In the genomic region with DNA sequence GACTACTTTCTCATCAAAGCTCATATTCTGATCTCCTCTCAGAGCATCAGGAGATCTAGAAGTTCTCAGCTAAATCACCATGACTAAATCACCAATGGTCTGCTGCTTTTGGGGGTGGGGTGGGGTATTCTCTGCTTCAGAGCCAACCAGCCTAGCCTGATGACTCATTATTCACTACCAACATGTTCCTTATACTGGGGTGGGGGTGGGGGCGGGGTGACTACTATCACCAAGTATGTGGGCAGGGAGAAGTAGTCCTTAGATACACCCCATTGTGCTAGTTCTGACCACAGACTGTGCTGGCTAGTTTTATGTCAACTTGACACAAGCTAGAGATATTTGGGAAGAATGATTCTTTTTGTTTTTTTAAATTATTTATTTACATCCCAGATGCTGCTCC, we compare ENCODE assay signal across 31 mouse cellular contexts.
"Had no signal": no experiment of that assay in that cellular context is flagged by ENCODE, and none has a peak within 500 bp of the region (broad histone marks: within the 10 kb centered on the region; RNA-seq: fewer than 3 reads in every experiment).

No protein-coding gene starts in this region.

- H3K4me1 ChIP-seq: limb, embryonic 15.5 days; liver, embryonic 13.5 days; liver, embryonic 15.5 days; lung, embryonic 15.5 days; megakaryocyte, embryonic 14.5 days; midbrain, embryonic 12.5 days; midbrain, embryonic 13.5 days; midbrain, embryonic 15.5 days had no signal

- H3K36me3 ChIP-seq: limb, embryonic 10.5 days; limb, embryonic 12.5 days; limb, embryonic 13.5 days; limb, embryonic 15.5 days; liver, embryonic 13.5 days; liver, embryonic 15.5 days; lung, embryonic 15.5 days; midbrain, embryonic 10.5 days; midbrain, embryonic 12.5 days; midbrain, embryonic 13.5 days; midbrain, embryonic 15.5 days had no signal

- ATAC-seq: liver, postnatal 0 days; lung, postnatal 0 days; midbrain, embryonic 13.5 days; midbrain, embryonic 15.5 days; midbrain, embryonic 16.5 days had no signal

- H3K9ac ChIP-seq: limb, embryonic 12.5 days; limb, embryonic 13.5 days; limb, embryonic 15.5 days; liver, embryonic 13.5 days; liver, embryonic 14.5 days; liver, embryonic 15.5 days; liver, postnatal 0 days; lung, embryonic 14.5 days; lung, embryonic 15.5 days; midbrain, embryonic 12.5 days; midbrain, embryonic 13.5 days; midbrain, embryonic 15.5 days had no signal

- H3K27ac ChIP-seq: left cerebral cortex, adult 2 months; limb, embryonic 10.5 days; limb, embryonic 12.5 days; limb, embryonic 13.5 days; limb, embryonic 15.5 days; liver, embryonic 13.5 days; liver, embryonic 14.5 days; liver, embryonic 15.5 days; lung, embryonic 15.5 days; macrophage; midbrain, embryonic 10.5 days; midbrain, embryonic 12.5 days; midbrain, embryonic 13.5 days; midbrain, embryonic 15.5 days had no signal

- DNase-seq: left cerebral cortex, postnatal 4 days; liver; liver, embryonic 13.5 days; liver, postnatal 0 days; lung, adult 18-20 months; lung, adult 2 months; lung, embryonic 14.5 days; lung, postnatal 10 days; lung, postnatal 14 days; lung, postnatal 36 days; lung, postnatal 4 days; midbrain, embryonic 14.5 days had no signal

- H3K4me2 ChIP-seq: limb, embryonic 12.5 days; limb, embryonic 13.5 days; limb, embryonic 15.5 days; liver, embryonic 11.5 days; liver, embryonic 13.5 days; liver, embryonic 15.5 days; lung, embryonic 14.5 days; lung, embryonic 15.5 days; midbrain, embryonic 11.5 days; midbrain, embryonic 12.5 days; midbrain, embryonic 13.5 days; midbrain, embryonic 15.5 days had no signal

- H3K9me3 ChIP-seq: limb, embryonic 10.5 days; limb, embryonic 12.5 days; limb, embryonic 13.5 days; limb, embryonic 15.5 days; liver, embryonic 13.5 days; liver, embryonic 15.5 days; lung, embryonic 15.5 days; midbrain, embryonic 10.5 days; midbrain, embryonic 12.5 days; midbrain, embryonic 13.5 days; midbrain, embryonic 15.5 days had no signal

- H3K27me3 ChIP-seq: limb, embryonic 12.5 days; limb, embryonic 13.5 days; limb, embryonic 15.5 days; liver, embryonic 13.5 days; liver, embryonic 15.5 days; lung, embryonic 15.5 days; megakaryocyte, embryonic 14.5 days; midbrain, embryonic 12.5 days; midbrain, embryonic 13.5 days; midbrain, embryonic 15.5 days had no signal

- H3K4me3 ChIP-seq: left cerebral cortex, adult 2 months; limb, embryonic 10.5 days; limb, embryonic 12.5 days; limb, embryonic 13.5 days; limb, embryonic 15.5 days; liver, embryonic 13.5 days; liver, embryonic 15.5 days; lung, embryonic 15.5 days; megakaryocyte, embryonic 14.5 days; midbrain, embryonic 10.5 days; midbrain, embryonic 12.5 days; midbrain, embryonic 13.5 days; midbrain, embryonic 15.5 days; myocyte had no signal
